Mouse (Mus musculus) intestine, postnatal 0 days (tissue): Measurements from ENCODE around the gene Cyp2f2. TPM values are rescaled to one million over a fixed set of nuclear protein-coding genes. Genes with fewer than 3 reads are reported as not detected.

Source experiments
- ATAC-seq: fragments of 200-750 bp; cut with Nextera tagmentation; 2 replicates; pipeline ENCODE4 v1.8.0; 2017; ENCODE audit warnings: mild to moderate bottlenecking, moderate TSS enrichment, moderate library complexity
- H3K27ac ChIP-seq: fragments of 300-500 bp; sonication (generic); 2 replicates; pipeline ENCODE4 v1.5.1; 2014; ENCODE audit warnings: mild to moderate bottlenecking, low read depth, low read length, moderate library complexity
- H3K27me3 ChIP-seq: fragments of 300-500 bp; sonication (generic); replicated peaks from 2 replicates; pipeline ENCODE4 v1.6.1; 2014; ENCODE audit warnings: low read length, mixed read lengths; ENCODE audit not compliant: control insufficient read depth, insufficient read depth
- H3K36me3 ChIP-seq: fragments of 300-500 bp; sonication (generic); 2 replicates; pipeline ENCODE4 v1.6.1; 2014; ENCODE audit warnings: mild to moderate bottlenecking, moderate library complexity; ENCODE audit not compliant: control insufficient read depth, insufficient read depth
- H3K4me1 ChIP-seq: fragments of 300-500 bp; sonication (generic); replicated peaks from 2 replicates; pipeline ENCODE4 v1.6.1; 2014; ENCODE audit warnings: antibody characterized with exemption, low read length, mixed read lengths; ENCODE audit not compliant: control insufficient read depth, insufficient read depth
- H3K4me2 ChIP-seq: fragments of 300-500 bp; sonication (generic); replicated peaks from 2 replicates; pipeline ENCODE4 v1.6.1; 2014; ENCODE audit warnings: low read depth, mild to moderate bottlenecking, moderate library complexity
- H3K4me3 ChIP-seq: fragments of 300-500 bp; sonication (generic); 2 replicates; pipeline ENCODE4 v1.5.1; 2014; ENCODE audit warnings: low read depth, low read length
- H3K9ac ChIP-seq: fragments of 300-500 bp; sonication (generic); 2 replicates; pipeline ENCODE4 v1.6.1; 2014; ENCODE audit warnings: mild to moderate bottlenecking, low read depth, low read length
- H3K9me3 ChIP-seq: fragments of 300-500 bp; sonication (generic); 2 replicates; pipeline ENCODE4 v1.6.1; 2016; ENCODE audit warnings: mixed run types; ENCODE audit not compliant: control insufficient read depth
- CTCF ChIP-seq: sonication (generic); IDR thresholded peaks from 2 replicates; pipeline ENCODE4 v1.5.1; 2016; ENCODE audit warnings: low read depth, mild to moderate bottlenecking, control low read depth, antibody characterized with exemption, moderate library complexity
- WGBS: fragments of 180-500 bp; shearing (Covaris S2); extraction: QIAGEN DNeasy Blood & Tissue Kit; methylation state at CpG from one replicate; pipeline ENCODE4 v1.1.7; 2014; 5-methylcytosine and 5-hydroxymethylcytosine counted together
- polyA plus RNA-seq: library from polyadenylated mRNA; unstranded; fragments of >200 nt; fragmentation: Nextera tagmentation; extraction: Ambion mirVana; gene quantifications from 2 replicates; pipeline ENCODE4 v1.2.1, GENCODE M21; 2015

The Cyp2f2 gene
- 0.31 and 0.42 TPM in 2 replicates for polyA plus RNA-seq

GRCm38 (mm10) chr7:27119676-27120075 lies at the start of gene Cyp2f2:
TSS of gene Cyp2f2 (plus strand) at chr7:27119909.
- H3K9ac ChIP-seq = no peak within 1 kb of the TSS
- H3K27ac ChIP-seq = no peak within 1 kb of the TSS
- H3K4me1 ChIP-seq = no peaks in the 10 kb centered on the region
- no peak within 1 kb of the TSS for H3K4me2 ChIP-seq
- no peak for TF ChIP-seq CTCF
- no peak within 1 kb of the TSS for H3K4me3 ChIP-seq
- no peaks in the 10 kb centered on the region for H3K9me3 ChIP-seq
- no peak for ATAC-seq
- no peaks in the 10 kb centered on the region for H3K36me3 ChIP-seq
- no peaks in the 10 kb centered on the region for H3K27me3 ChIP-seq

- Histone ChIP-seq H3K36me3 (no peaks in the 10 kb centered on the region), H3K4me3 (no peak overlapping the region), H3K27me3 (no peaks in the 10 kb centered on the region), H3K4me2 (no peak overlapping the region), H3K27ac (no peak overlapping the region), H3K4me1 (no peaks in the 10 kb centered on the region), H3K9ac (no peak overlapping the region), H3K9me3 (no peaks in the 10 kb centered on the region)
- no peak for TF ChIP-seq CTCF
- whole genome bisulfite sequencing = 84% methylated on average over 1 of the region's 1 CpGs
- ATAC-seq = no peak
These were observed 41.1 kb upstream of the Cyp2f2 start for GRCm38 (mm10) chr7:27078641-27079040.

GRCm38 (mm10) chr7:27081625-27082024 lies 38.1 kb upstream of the Cyp2f2 start:
- Histone ChIP-seq H3K9me3 (no peaks in the 10 kb centered on the region), H3K27ac (no peak overlapping the region), H3K9ac (no peak overlapping the region), H3K4me2 (no peak overlapping the region), H3K4me1 (no peaks in the 10 kb centered on the region), H3K36me3 (no peaks in the 10 kb centered on the region), H3K4me3 (no peak overlapping the region), H3K27me3 (no peaks in the 10 kb centered on the region)
- 31% methylated on average over 2 of the region's 2 CpGs for WGBS
- TF ChIP-seq CTCF = no peak
- ATAC-seq = no peak

- Histone ChIP-seq H3K27me3 (no peaks in the 10 kb centered on the region), H3K9me3 (no peaks in the 10 kb centered on the region), H3K4me3 (no peak overlapping the region), H3K9ac (no peak overlapping the region), H3K36me3 (no peaks in the 10 kb centered on the region), H3K4me2 (no peak overlapping the region), H3K4me1 (no peaks in the 10 kb centered on the region), H3K27ac (no peak overlapping the region)
- WGBS = 84% methylated on average over 4 of the region's 4 CpGs
- no peak for TF ChIP-seq CTCF
- ATAC-seq = no peak
These were observed 28.7 kb upstream of the Cyp2f2 start for GRCm38 (mm10) chr7:27091039-27091438.

- no peak for TF ChIP-seq CTCF
- no peak overlapping the region for H3K27ac ChIP-seq
- no peak overlapping the region for H3K4me3 ChIP-seq
- no peak overlapping the region for H3K4me2 ChIP-seq
- no peaks in the 10 kb centered on the region for H3K36me3 ChIP-seq
- no peaks in the 10 kb centered on the region for H3K9me3 ChIP-seq
- WGBS = 36% methylated on average over 7 of the region's 7 CpGs
- no peak overlapping the region for H3K9ac ChIP-seq
- ATAC-seq = no peak
- no peaks in the 10 kb centered on the region for H3K4me1 ChIP-seq
- H3K27me3 ChIP-seq = no peaks in the 10 kb centered on the region
These were observed 27.5 kb upstream of the Cyp2f2 start for GRCm38 (mm10) chr7:27092038-27092703.

- no peak for TF ChIP-seq CTCF
- Histone ChIP-seq H3K9ac (no peak overlapping the region), H3K4me2 (no peak overlapping the region), H3K4me1 (no peaks in the 10 kb centered on the region), H3K9me3 (no peaks in the 10 kb centered on the region), H3K4me3 (no peak overlapping the region), H3K27me3 (no peaks in the 10 kb centered on the region), H3K27ac (no peak overlapping the region), H3K36me3 (no peaks in the 10 kb centered on the region)
- no peak for ATAC-seq
- WGBS = 6% methylated on average over 1 of the region's 1 CpGs
These were observed 26.8 kb upstream of the Cyp2f2 start for GRCm38 (mm10) chr7:27092882-27093281.
